Mouse (Mus musculus) ovary, adult 2 months (tissue): ENCODE data around the gene Lmod3. TPM values are rescaled to one million over a fixed set of nuclear protein-coding genes. Genes with fewer than 3 reads are reported as not detected.

Experiments used
- polyA plus RNA-seq: library from polyadenylated mRNA; depleted of rRNA; stranded (reverse); fragments of >200 nt; gene quantifications from 2 replicates; pipeline ENCODE4 v1.2.3, GENCODE M21; 2012; rRNA removed

Lmod3 gene
- 0.09 TPM in 1 of 2 replicates, not detected in the other for polyA plus RNA-seq

DNA sequence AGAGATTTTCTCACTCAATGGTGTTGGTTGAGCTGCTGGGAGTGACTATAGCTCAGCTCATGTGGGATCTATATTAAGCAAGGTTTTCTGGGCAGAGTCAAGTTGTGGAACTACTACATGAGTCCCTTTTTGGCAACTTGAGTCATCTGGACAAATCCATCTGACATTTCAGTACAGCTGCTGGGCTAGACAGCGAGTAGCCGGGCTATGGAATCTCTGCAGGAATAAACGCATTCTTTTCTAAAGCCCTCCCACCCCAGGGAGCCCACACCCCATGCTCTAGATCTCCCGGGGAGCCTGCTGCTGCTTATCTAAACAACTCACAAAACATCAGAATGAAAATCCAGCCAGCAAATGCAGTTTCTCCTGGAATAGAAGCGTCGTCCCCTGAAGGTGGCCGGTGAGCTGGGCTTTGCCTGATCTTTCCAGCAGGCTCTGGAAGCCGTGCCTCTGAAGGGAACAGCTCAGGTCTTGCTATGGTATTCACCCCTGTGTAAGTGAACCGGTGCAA, at the start of gene Lmod3:
Gene Lmod3, minus strand, starts transcription at position 49 of the 511 bp plus-strand sequence.

GRCm38 (mm10) chr6:97210191-97210961, 42.2 kb downstream of the Lmod3 start, which contains the start of gene Arl6ip5:
Gene Arl6ip5 (plus strand): TSS chr6:97210689.

DNA sequence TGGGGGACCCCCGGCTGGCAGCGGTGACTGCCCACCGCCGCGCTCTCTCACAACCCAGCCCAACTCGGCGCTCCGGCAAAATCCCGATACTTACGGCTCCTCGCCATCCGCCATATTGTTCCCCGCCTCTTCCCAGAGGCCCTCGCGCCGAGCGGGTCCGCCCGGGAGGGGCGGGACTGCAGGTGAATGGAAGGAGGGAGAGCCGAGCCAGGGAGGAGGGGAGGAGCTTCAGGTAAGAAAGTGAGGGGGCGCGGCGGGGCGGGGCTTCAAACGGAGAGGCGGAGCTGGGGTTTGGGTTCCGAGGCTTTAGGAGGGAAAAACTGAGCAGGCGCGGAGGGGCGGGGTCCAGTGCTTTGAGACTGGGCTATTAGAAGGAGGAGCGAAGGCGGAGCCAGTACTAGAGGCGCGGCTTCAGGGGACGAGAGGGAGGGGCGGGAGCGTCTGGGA, 47.1 kb downstream of the Lmod3 start, which contains the start of gene Uba3:
Gene Uba3, minus strand, starts transcription at position 209 of the 447 bp plus-strand sequence.

Other genes with a start within 250 kb of the Lmod3 start
- 0.41 and 0.44 TPM in 2 replicates for gene Fam19a4, start 192.3 kb downstream of the Lmod3 start, polyA plus RNA-seq
- gene Eogt, start 103.6 kb downstream of the Lmod3 start, polyA plus RNA-seq: 12.3 and 14.3 TPM in 2 replicates
- gene Tmf1, start 73.6 kb downstream of the Lmod3 start, polyA plus RNA-seq: 2.1 and 3.2 TPM in 2 replicates
- 6.1 and 7.8 TPM in 2 replicates for gene Uba3, start 47.1 kb downstream of the Lmod3 start, polyA plus RNA-seq
- 45.2 and 54.0 TPM in 2 replicates for gene Arl6ip5, start 42.1 kb downstream of the Lmod3 start, polyA plus RNA-seq